In the genomic region with DNA sequence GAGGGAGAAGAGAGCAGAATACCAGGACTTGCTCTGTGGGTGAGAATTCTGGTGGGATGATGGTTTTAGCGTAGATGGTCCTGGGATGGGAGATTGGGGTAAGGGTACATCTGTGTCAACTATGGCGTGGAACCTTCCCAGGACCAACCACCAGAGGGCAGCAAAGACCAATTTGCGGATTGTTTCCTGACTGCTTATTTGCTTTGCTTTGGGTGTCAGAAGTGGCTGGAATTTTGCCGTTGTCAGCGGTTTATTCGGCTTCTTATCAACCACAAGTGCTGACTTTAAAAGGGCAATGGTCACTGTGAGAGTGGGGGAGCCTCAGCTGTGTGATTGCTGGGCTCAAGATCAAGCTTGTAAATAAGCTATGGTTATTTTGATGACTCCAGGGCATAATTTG, we compare ENCODE assay signal across 8 mouse cellular contexts. TPM values are rescaled to one million over a fixed set of nuclear protein-coding genes. Genes with fewer than 3 reads are reported as not detected.
DNase-seq lines count a peak whose midpoint lies in the region; ATAC-seq and TF ChIP-seq lines count a peak whose summit lies in the region.

No protein-coding gene starts in this region.

- ATAC-seq in heart, embryonic 11.5 days (replicated peaks; ENCODE audit: insufficient number of reproducible peaks, low FRiP score, low TSS enrichment) = no peak
- peak; percentile 59 for ATAC-seq in intestine, embryonic 16.5 days
- peak; percentile 57; the same call in 1 of the 2 replicates for ATAC-seq in midbrain, embryonic 14.5 days (ENCODE audit: low FRiP score, low TSS enrichment)

- H3K4me3 ChIP-seq in heart, embryonic 11.5 days (ENCODE audit: low read depth, low read length) = no peak overlapping the region
- no peak overlapping the region for H3K4me3 ChIP-seq in cortical plate, adult 2 months (ENCODE audit: insufficient read depth, low read length)
- no peak overlapping the region for H3K4me3 ChIP-seq in intestine, embryonic 16.5 days (ENCODE audit: low read length)
- no peak overlapping the region for H3K4me3 ChIP-seq in midbrain, embryonic 14.5 days (replicated peaks; ENCODE audit: low read depth, low read length)

- H3K9ac ChIP-seq in heart, embryonic 11.5 days (ENCODE audit: low read depth, low read length) = no peak overlapping the region
- no peak overlapping the region for H3K9ac ChIP-seq in intestine, embryonic 16.5 days (ENCODE audit: low read depth, low read length)
- no peak overlapping the region for H3K9ac ChIP-seq in midbrain, embryonic 14.5 days (replicated peaks; ENCODE audit: low read length)

- no peak for TF ChIP-seq POLR2A in cortical plate, adult 2 months (IDR thresholded peaks at IDR 0.05; ENCODE audit: extremely low read depth, insufficient read depth, low read length)

- no peak overlapping the region; the same call in 1 of the 2 replicates for H3K4me2 ChIP-seq in heart, embryonic 11.5 days
- no peak overlapping the region for H3K4me2 ChIP-seq in intestine, embryonic 16.5 days (ENCODE audit: low read depth, low read length)
- H3K4me2 ChIP-seq in midbrain, embryonic 14.5 days (ENCODE audit: low read length) = no peak overlapping the region

- intact Hi-C loops in left cerebral cortex, postnatal 14 days (cut with DNase I) = loop anchor here (2.0 kb wide), 3 partner anchors 235 to 683 kb away; no protein-coding TSS in a partner anchor

- H3K9me3 ChIP-seq in heart, embryonic 11.5 days (replicated peaks; ENCODE audit: control insufficient read depth, low read length) = no peaks in the 10 kb centered on the region
- no peaks in the 10 kb centered on the region for H3K9me3 ChIP-seq in intestine, embryonic 16.5 days (ENCODE audit: control insufficient read depth, low read length)
- no peaks in the 10 kb centered on the region for H3K9me3 ChIP-seq in midbrain, embryonic 14.5 days (ENCODE audit: control insufficient read depth, low read length)

- WGBS in heart, embryonic 11.5 days (ENCODE audit: insufficient replicate concordance) = 5% methylated on average over 6 of the region's 6 CpGs
- 6% methylated on average over 6 of the region's 6 CpGs for WGBS in intestine, embryonic 16.5 days
- WGBS in midbrain, embryonic 14.5 days = 3% methylated on average over 6 of the region's 6 CpGs

- H3K4me1 ChIP-seq in heart, embryonic 11.5 days (ENCODE audit: control insufficient read depth, insufficient read depth, low read length) = peaks cover 7% of the 10 kb centered on the region; the same call in 1 of the 2 replicates
- H3K4me1 ChIP-seq in cortical plate, adult 2 months (ENCODE audit: control insufficient read depth, insufficient read depth, low read length) = no peaks in the 10 kb centered on the region
- H3K4me1 ChIP-seq in intestine, embryonic 16.5 days (ENCODE audit: control insufficient read depth, insufficient read depth, low read length) = peaks cover 6% of the 10 kb centered on the region; the same call in 1 of the 2 replicates
- H3K4me1 ChIP-seq in midbrain, embryonic 14.5 days (ENCODE audit: control insufficient read depth, insufficient read depth, low read length) = no peaks in the 10 kb centered on the region

- TF ChIP-seq CTCF in cortical plate, adult 2 months (IDR thresholded peaks at IDR 0.05; ENCODE audit: extremely low read depth, insufficient read depth, low read length) = peak; percentile 98

- DNase-seq in heart, adult 11 months = peak; percentile 95
- peak; percentile 91 for DNase-seq in gastrocnemius, postnatal 10 days
- peak; percentile 83 to 91 for DNase-seq in left cerebral cortex, postnatal 14 days (ENCODE audit: low spot score in 2 of 2)
- peak; percentile 95 for DNase-seq in midbrain, embryonic 14.5 days
- peak; percentile 59 for DNase-seq in spleen, adult 12 weeks (ENCODE audit: low spot score)

- no peak overlapping the region for H3K27ac ChIP-seq in heart, embryonic 11.5 days (ENCODE audit: low read depth, low read length)
- H3K27ac ChIP-seq in cortical plate, adult 2 months (ENCODE audit: insufficient read depth, low read length) = no peak overlapping the region
- H3K27ac ChIP-seq in intestine, embryonic 16.5 days (ENCODE audit: low read length) = no peak overlapping the region
- H3K27ac ChIP-seq in midbrain, embryonic 14.5 days (replicated peaks; ENCODE audit: low read depth, low read length) = no peak overlapping the region

- no peaks in the 10 kb centered on the region for H3K36me3 ChIP-seq in heart, embryonic 11.5 days (ENCODE audit: control insufficient read depth, insufficient read depth, low read length)
- H3K36me3 ChIP-seq in intestine, embryonic 16.5 days (ENCODE audit: control insufficient read depth, insufficient read depth, low read length) = no peaks in the 10 kb centered on the region
- H3K36me3 ChIP-seq in midbrain, embryonic 14.5 days (ENCODE audit: control insufficient read depth, insufficient read depth, low read length) = no peaks in the 10 kb centered on the region

- H3K27me3 ChIP-seq in heart, embryonic 11.5 days (ENCODE audit: control insufficient read depth, insufficient read depth, low read length) = peaks cover 7% of the 10 kb centered on the region; the same call in 1 of the 2 replicates
- peaks cover 9% of the 10 kb centered on the region; the same call in 1 of the 2 replicates for H3K27me3 ChIP-seq in intestine, embryonic 16.5 days (replicated peaks; ENCODE audit: control insufficient read depth, insufficient read depth, low read length)
- H3K27me3 ChIP-seq in midbrain, embryonic 14.5 days (ENCODE audit: control insufficient read depth, insufficient read depth, low read length) = no peaks in the 10 kb centered on the region

RNA-seq across cellular contexts. Expression of a gene that starts 50.8 kb away (rescaled TPM):
- polyA plus RNA-seq in heart, embryonic 11.5 days (2014; fragmentation: Nextera tagmentation; extraction: Ambion mirVana) = 0.11 and 0.21 TPM in 2 replicates
- not detected in 2 replicates for polyA plus RNA-seq in cortical plate, adult 2 months (2012; rRNA removed)
- total RNA-seq in gastrocnemius, postnatal 10 days (2021) = under 1 TPM; 0.11 to 0.14 TPM
- polyA plus RNA-seq in intestine, embryonic 16.5 days (2015; fragmentation: Nextera tagmentation; extraction: Ambion mirVana) = 0.10 and 0.17 TPM in 2 replicates
- not detected for total RNA-seq in left cerebral cortex, postnatal 14 days (2021)
- polyA plus RNA-seq in midbrain, embryonic 14.5 days (2014; fragmentation: Nextera tagmentation; extraction: Ambion mirVana) = 0.13 and 0.24 TPM in 2 replicates

RNA-seq across cellular contexts. Expression of a gene that starts 57.8 kb away (rescaled TPM):
- 19.2 and 24.7 TPM in 2 replicates for polyA plus RNA-seq in heart, embryonic 11.5 days (2014; fragmentation: Nextera tagmentation; extraction: Ambion mirVana)
- 0.21 and 0.25 TPM in 2 replicates for polyA plus RNA-seq in cortical plate, adult 2 months (2012; rRNA removed)
- 1 to 10 TPM; 3.7 to 5.1 TPM for total RNA-seq in gastrocnemius, postnatal 10 days (2021)
- 30.8 and 36.8 TPM in 2 replicates for polyA plus RNA-seq in intestine, embryonic 16.5 days (2015; fragmentation: Nextera tagmentation; extraction: Ambion mirVana)
- 1 to 10 TPM in 1 of 2 experiments, under 1 TPM in 1; 0.63 to 1.3 TPM for total RNA-seq in left cerebral cortex, postnatal 14 days (2021)
- 3.0 and 5.0 TPM in 2 replicates for polyA plus RNA-seq in midbrain, embryonic 14.5 days (2014; fragmentation: Nextera tagmentation; extraction: Ambion mirVana)
